Mouse (Mus musculus) layer of hippocampus, postnatal 25 days (tissue): ENCODE measurements around the gene Ccndbp1. TPM values are rescaled to one million over a fixed set of nuclear protein-coding genes. Genes with fewer than 3 reads are reported as not detected.
"Not testable (repeated sequence)": the region's sequence is repeated elsewhere in the genome, so short reads cannot be mapped to it uniquely, and the experiment has no call there.

Experiments used
- DNase-seq, 2 experiments: peaks; one replicate each; pipeline ENCODE4 v3.0.0; 2022; ENCODE audit warnings: mixed read lengths in 2 of 2, low spot score in 1 of 2; ENCODE audit errors: extremely low spot score in 1 of 2
- total RNA-seq, 2 experiments: library from RNA; stranded (reverse); gene quantifications; 2 replicates each; pipeline ENCODE4 v1.2.3; 2021

The Ccndbp1 gene
- total RNA-seq, 2 experiments from 2014 or later: 58.4 to 58.8 TPM

- not testable (repeated sequence) for DNase-seq
Observed at GRCm38 (mm10) chr2:120996607-120997006, 11.6 kb upstream of the Ccndbp1 start.

- DNase-seq: no peak
Observed at GRCm38 (mm10) chr2:120998863-120999262, 9.3 kb upstream of the Ccndbp1 start.

GRCm38 (mm10) chr2:121003586-121003985 is 4.6 kb upstream of the Ccndbp1 start:
- no peak for DNase-seq

DNA sequence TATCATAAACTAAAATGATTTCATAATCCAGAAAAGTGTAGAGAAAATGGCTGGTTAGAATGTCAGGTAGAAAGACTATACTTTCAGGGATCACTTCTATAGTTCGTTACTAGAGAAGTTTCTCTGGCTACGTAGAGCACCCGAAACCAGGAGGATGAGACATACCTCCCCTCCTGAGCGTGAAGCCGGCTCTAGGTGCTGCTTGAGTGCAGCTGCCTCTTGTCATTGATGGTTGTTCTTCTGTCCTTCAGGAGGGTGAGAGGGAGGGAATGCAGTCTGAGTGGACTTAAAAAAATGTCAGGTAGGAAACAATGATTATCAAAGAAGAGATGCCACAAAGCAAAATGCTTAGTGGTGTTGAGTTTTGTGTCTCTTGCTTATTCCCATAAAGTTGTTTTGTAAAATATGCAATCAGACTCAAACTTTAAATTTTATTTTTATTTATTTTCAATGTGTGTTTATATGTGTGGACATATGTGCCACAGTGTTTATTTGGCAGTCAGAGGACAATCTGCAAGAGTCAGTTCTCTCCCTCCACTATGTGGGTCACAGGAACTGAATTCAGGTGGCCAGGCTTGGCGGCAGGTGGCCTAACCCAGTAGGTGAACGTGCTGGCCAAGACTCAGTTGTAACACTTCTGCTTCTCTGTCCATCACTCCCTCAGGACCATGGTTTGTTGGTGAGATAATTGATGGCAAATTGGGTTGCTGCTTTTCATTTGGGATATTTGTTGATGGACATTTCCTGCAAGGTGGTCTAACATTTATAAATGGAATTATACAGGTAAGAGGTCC is 4.0 kb upstream of the Ccndbp1 start:
- DNase-seq: no peak

DNA sequence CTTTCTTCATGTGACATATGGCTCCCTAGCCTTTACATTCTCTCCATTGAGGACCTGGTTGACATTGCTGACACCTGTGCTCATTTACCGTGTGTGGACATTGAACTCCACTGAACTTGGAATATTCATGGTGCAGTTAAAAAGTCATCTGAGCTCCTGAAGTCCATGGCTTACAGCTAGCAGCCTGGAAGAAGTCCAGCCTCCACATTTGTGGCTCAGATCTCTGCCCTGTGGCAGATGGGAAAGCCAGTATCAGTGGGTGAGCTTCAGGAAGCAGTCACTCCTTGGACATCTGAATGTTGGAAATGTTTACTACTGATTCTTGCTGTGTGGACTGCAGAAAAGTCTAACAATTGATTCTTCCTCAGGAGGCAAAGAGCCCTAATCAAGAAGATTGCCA is 1.2 kb upstream of the Ccndbp1 start:
- DNase-seq: no peak

DNA sequence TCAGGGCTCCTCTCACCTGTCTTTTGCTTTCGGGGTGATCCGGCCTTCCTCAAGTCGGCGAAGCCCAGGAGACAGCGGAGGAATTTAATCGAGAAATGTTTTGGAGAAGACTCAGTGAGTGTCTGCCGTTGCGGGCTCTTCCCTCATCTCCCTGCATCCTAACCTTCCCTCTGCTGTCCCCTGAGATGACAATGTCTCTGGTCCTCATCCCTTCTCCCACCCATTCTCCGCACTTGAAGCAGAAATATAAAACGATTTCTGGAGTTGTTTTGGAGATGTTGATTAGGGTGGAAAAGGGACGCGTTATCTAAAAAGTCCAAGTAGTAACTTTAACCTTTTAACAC is 433 bp downstream of the Ccndbp1 start:
- DNase-seq: no peak

DNA sequence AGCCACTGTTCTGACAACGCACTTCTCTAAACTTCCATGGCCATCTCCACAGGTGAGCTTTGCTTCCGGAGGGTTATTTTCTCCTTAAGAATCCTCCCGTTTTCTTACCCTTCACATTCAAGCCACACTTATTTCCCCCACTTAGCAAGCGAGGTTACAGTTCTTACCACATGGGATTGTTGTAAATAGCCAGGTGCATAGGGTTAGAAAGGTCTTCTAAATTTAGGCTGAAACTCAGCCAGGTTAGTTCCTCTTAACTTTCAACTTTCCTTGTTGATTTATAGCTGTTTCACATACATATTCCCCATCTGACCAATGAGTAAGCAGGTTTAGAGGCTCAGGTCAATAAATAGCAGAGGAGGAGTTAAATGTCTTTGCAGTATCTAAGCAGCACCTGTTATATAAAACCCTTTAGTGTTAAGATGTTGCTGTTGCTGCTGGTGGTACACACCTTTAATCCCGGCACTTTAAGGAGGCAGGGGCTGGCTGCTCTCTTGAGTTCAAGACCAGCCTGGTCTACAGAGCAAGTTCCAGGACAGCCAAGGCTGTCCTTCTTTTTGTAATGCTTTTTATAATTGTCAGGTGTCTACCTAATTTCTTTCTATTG is 971 bp downstream of the Ccndbp1 start:
- no peak for DNase-seq

- no peak for DNase-seq
Observed at GRCm38 (mm10) chr2:121012676-121013075, 4.5 kb downstream of the Ccndbp1 start.

DNA sequence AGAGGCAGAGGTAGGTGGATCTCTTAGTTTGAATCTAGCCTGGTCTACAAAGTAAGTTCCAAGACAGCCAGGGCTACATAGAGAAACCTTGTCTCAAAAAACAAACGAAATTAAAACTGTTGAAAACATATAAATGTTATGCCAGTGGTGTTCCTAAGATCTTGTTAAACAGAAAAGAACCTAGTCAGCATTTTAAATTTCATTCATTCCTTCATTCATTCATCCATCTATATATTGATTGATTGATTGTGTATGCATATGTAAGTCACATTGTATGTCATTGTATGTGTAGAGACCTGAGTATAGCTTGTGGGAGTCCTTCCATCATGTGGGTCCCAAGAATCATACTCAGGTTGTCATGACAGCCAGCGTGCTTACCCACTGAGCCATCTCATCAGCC is 7.3 kb downstream of the Ccndbp1 start:
- DNase-seq: no peak

- no peak for DNase-seq
Observed at GRCm38 (mm10) chr2:121016226-121016625, 8.0 kb downstream of the Ccndbp1 start.

GRCm38 (mm10) chr2:121017151-121017550 is 8.9 kb downstream of the Ccndbp1 start:
- no peak for DNase-seq

DNA sequence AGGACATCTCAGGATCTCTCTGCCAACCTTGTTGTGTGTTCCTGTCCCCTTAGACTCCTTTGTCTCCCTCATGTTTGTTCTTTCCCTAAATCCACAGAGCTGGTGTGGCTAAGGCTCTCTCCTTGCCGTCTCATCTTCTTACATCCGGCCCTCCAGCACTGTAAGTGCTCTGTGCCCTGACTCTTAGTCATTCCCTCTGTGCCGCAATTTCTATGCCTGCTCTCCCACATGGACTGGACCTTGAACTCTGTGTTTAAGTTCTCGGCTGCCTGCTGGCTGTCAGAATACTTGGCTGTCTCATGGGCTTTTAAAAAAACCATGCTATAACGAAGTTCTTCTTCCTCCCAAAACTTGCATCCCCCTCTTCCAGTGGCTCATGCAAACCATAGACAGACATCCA is 14.7 kb downstream of the Ccndbp1 start:
- no peak for DNase-seq

GRCm38 (mm10) chr2:121036733-121037341 is 28.6 kb downstream of the Ccndbp1 start, which contains the start of gene Epb42:
TSS of gene Epb42 (minus strand) at chr2:121037072.
- no peak for DNase-seq

DNA sequence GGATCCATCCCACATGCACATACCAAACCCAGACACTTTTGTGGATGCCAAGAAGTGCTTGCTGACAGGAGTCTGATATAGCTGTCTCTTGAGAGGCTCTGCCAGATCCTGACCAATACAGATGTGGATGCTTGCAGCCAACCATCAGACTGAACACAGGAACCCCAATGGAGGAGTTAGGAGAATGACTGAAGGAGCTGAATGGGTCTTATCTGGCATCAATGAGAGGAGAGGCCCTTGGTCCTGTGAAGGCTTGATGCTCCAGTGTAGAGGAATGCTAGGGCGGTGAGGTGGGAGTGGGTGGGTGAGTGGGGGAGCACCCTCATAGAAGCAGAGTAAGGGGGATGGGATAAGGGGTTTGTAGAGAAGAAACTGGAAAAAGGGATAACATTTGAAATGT is 30.6 kb downstream of the Ccndbp1 start:
- DNase-seq: not testable (repeated sequence)

GRCm38 (mm10) chr2:121039382-121039781 is 31.2 kb downstream of the Ccndbp1 start:
- no peak for DNase-seq

DNA sequence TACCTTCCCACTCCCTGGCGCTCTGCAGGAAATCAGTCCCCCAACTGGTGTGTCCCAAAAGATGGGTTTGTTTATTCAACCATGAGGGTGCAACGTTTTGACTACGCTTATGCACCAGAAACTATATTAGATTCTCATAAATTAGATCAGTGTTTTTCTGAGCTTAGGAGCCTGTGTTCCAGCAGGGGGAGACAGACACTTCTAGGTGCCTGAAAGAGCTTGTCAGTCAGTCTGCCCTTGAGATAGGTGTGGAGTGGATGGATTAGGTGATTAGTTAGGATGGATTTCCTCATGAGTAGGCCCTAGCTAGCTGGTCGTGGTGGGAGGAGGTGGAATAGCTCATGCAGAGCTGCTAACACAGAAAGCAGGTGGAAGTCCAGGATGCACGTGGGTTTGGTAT is 32.9 kb downstream of the Ccndbp1 start:
- DNase-seq: peak in 1 of 2 experiments; percentile 53

DNA sequence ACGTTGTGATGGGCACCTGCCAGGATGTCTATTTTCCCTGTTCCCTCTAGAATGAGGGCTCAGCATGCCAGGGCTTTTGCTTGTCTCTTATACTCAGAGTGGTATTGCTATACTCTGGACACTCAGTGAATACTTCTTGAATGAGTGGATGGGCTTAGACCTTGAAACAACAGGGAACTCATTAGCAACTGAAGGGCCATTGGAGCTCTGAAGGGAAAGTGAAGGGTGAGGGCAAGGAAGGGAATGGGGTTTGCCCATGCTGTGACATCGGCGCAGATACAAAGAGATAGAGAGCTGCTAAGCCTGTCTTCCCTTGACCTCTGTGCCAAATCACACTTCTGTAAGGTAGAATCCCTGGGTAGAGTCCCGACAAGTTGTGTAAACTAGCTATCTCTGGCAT is 37.5 kb downstream of the Ccndbp1 start:
- no peak for DNase-seq

DNA sequence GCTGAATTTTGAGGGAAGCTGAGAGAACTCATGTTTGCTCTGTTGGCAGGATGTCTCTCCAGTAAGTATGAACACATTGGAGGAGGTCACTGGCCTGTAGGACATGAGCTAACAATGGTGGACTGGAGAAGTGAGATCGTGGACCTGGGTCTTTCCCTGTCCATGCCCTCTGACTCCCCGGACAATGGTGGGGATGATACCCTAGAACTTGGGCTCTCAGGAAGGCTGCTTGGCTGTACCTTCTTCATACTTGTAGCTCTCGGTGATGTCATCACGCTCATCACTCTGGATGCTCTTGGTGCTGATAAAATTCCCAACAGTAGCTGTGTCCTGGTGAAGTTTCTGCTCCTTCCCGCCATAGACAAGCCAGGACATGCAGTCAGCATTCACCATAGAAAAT is 44.0 kb downstream of the Ccndbp1 start:
- no peak for DNase-seq

DNA sequence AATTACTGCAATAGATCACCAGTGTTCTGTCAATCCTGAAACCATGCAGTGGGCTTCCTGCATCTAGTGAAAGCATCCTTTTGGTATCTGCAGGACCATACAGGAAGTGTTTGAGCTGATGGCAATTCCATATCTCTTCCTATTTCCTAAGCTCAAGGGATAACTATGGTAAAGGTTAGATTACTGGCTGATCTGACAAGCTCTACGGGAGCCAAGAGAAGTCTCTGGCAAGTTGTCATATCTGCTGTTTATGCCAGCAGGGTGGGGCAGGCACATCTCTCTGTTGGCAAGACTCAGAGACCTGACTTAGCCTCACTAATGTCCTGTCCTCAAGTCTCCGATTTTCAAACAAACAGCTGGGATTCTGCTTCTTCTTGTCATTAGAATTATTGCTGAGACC is 45.9 kb downstream of the Ccndbp1 start:
- no peak for DNase-seq

DNA sequence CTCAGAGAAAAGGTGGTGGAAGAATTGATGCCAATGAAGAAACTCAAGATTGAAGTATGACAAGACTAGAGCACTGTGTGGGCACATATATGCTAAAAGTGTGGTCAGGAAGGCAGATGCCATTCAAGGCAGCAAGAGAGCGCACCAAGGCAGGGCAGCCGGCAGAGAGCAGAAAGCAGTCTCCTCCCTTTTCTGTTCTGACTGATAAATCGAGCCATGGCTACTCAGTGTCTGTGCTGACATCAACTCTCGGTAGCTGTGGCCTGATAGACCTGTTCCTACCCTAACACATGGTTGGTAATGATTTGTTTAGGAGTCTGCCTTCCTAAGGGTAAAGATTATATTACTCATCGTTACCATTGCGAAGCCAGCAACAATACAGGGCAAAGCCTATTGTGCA is 47.7 kb downstream of the Ccndbp1 start:
- no peak for DNase-seq

GRCm38 (mm10) chr2:121057997-121058396 is 49.8 kb downstream of the Ccndbp1 start:
- DNase-seq: no peak

DNA sequence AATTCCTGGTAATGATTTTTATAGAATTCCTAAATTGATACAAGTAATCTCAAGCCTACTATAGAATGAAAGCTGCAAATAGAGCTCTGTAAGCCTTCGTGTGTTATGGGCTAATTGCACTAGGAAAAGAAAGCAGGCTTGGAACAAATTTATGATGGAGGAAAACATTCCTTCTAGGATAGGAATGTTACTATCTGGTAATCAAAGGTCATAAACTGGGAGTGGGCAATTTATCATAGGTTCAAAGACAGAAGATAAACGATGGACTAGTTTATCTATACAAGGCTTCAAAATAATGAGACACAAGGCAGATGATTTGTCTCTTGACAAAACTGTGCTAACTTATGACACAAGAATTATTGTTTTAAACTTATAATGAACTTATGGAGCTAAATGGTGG is 53.1 kb downstream of the Ccndbp1 start:
- DNase-seq: no peak
